Mouse (Mus musculus) midbrain, postnatal 0 days (tissue): ENCODE measurements around the gene Ufsp2. TPM values are rescaled to one million over a fixed set of nuclear protein-coding genes. Genes with fewer than 3 reads are reported as not detected.

ENCODE experiments used
- ATAC-seq: fragments of 200-750 bp; cut with Nextera tagmentation; 2 replicates; pipeline ENCODE4 v1.8.0; 2017; ENCODE audit warnings: moderate number of reproducible peaks, mild to moderate bottlenecking, moderate TSS enrichment, moderate library complexity; ENCODE audit not compliant: low FRiP score
- DNase-seq: peaks from one replicate; pipeline ENCODE4 v3.0.0-alpha.2; 2015; ENCODE audit warnings: low spot score
- H3K27ac ChIP-seq: fragments of 300-500 bp; sonication (generic); 2 replicates; pipeline ENCODE4 v1.5.1; 2014; ENCODE audit warnings: low read depth, mild to moderate bottlenecking, low read length, mixed read lengths
- H3K27me3 ChIP-seq: fragments of 300-500 bp; sonication (generic); 2 replicates; pipeline ENCODE4 v1.6.1; 2014; ENCODE audit warnings: low read length, control low read depth, mixed read lengths; ENCODE audit not compliant: insufficient read depth
- H3K36me3 ChIP-seq: fragments of 300-500 bp; sonication (generic); 2 replicates; pipeline ENCODE4 v1.6.1; 2014; ENCODE audit warnings: low read length, control low read depth, mixed read lengths; ENCODE audit not compliant: insufficient read depth
- H3K4me1 ChIP-seq: fragments of 300-500 bp; sonication (generic); 2 replicates; pipeline ENCODE4 v1.6.1; 2014; ENCODE audit warnings: mild to moderate bottlenecking, control low read depth, antibody characterized with exemption, low read length, mixed read lengths; ENCODE audit not compliant: insufficient read depth
- H3K4me2 ChIP-seq: fragments of 300-500 bp; sonication (generic); 2 replicates; pipeline ENCODE4 v1.6.1; 2014; ENCODE audit warnings: low read depth, mild to moderate bottlenecking, low read length, mixed read lengths; ENCODE audit not compliant: poor library complexity, severe bottlenecking
- H3K4me3 ChIP-seq: fragments of 300-500 bp; sonication (generic); 2 replicates; pipeline ENCODE4 v1.5.1; 2014; ENCODE audit warnings: low read depth, mild to moderate bottlenecking, low read length, moderate library complexity
- H3K9ac ChIP-seq: fragments of 300-500 bp; sonication (generic); replicated peaks from 2 replicates; pipeline ENCODE4 v1.6.1; 2014; ENCODE audit warnings: mild to moderate bottlenecking, low read length, moderate library complexity, mixed read lengths; ENCODE audit not compliant: poor library complexity, severe bottlenecking
- H3K9me3 ChIP-seq: fragments of 300-500 bp; sonication (generic); 2 replicates; pipeline ENCODE4 v1.6.1; 2016; ENCODE audit warnings: low read length, control low read depth
- CTCF ChIP-seq: IDR thresholded peaks from 2 replicates; pipeline ENCODE4 v1.5.1; 2016; ENCODE audit warnings: antibody characterized with exemption, mild to moderate bottlenecking
- WGBS: fragments of 180-500 bp; shearing (Covaris S2); extraction: QIAGEN DNeasy Blood & Tissue Kit; methylation state at CpG from one replicate; pipeline ENCODE4 v1.1.7; 2014; 5-methylcytosine and 5-hydroxymethylcytosine counted together
- polyA plus RNA-seq: library from polyadenylated mRNA; unstranded; fragments of >200 nt; fragmentation: Nextera tagmentation; extraction: Ambion mirVana; gene quantifications from 2 replicates; pipeline ENCODE4 v1.2.1, GENCODE M21; 2015
- total RNA-seq: library from RNA; depleted of rRNA; stranded (reverse); fragments of >200 nt; gene quantifications from 2 replicates; pipeline ENCODE4 v1.2.3, GENCODE M21; 2014

Gene Ufsp2
- total and polyA plus RNA-seq, 2 experiments from 2014 or later: 44.6 to 51.9 TPM

GRCm38 (mm10) chr8:45973988-45974505 lies 1.3 kb upstream of the Ufsp2 start:
- DNase-seq (no peak), ATAC-seq (no peak)
- Histone ChIP-seq H3K27ac (no peak overlapping the region), H3K27me3 (no peaks in the 10 kb centered on the region), H3K4me1 (peaks cover 7% of the 10 kb centered on the region), H3K9me3 (0 out of 2 replicates have a peak, but pooled peaks cover 4% of the 10 kb centered on the region), H3K4me3 (no peak overlapping the region), H3K4me2 (0 out of 2 replicates have a peak overlapping the region, but pooled peaks have one; percentile 64), H3K36me3 (no peaks in the 10 kb centered on the region; the same call in 1 of the 2 replicates), H3K9ac (no peak overlapping the region)
- WGBS: 69% methylated on average over 8 of the region's 8 CpGs
- TF ChIP-seq CTCF: no peak

GRCm38 (mm10) chr8:45975837-45976468 lies 625 bp downstream of the Ufsp2 start:
- no peak for DNase-seq

GRCm38 (mm10) chr8:45986665-45987064 lies 11.3 kb downstream of the Ufsp2 start:
- ATAC-seq (no peak), DNase-seq (no peak)
- peaks cover 24% of the 10 kb centered on the region; the same call in 1 of the 2 replicates for H3K36me3 ChIP-seq
- H3K27me3 ChIP-seq: no peaks in the 10 kb centered on the region
- no peak overlapping the region for H3K27ac ChIP-seq
- WGBS: 88% methylated on average over 3 of the region's 3 CpGs
- no peaks in the 10 kb centered on the region for H3K9me3 ChIP-seq
- no peak for TF ChIP-seq CTCF
- H3K4me3 ChIP-seq: no peak overlapping the region
- no peaks in the 10 kb centered on the region for H3K4me1 ChIP-seq
- no peak overlapping the region for H3K4me2 ChIP-seq
- H3K9ac ChIP-seq: no peak overlapping the region

More at GRCm38 (mm10) chr8:45975837-45976468, 625 bp downstream of the Ufsp2 start:
- Histone ChIP-seq H3K27me3 (no peaks in the 10 kb centered on the region), H3K4me2 (peak overlapping the region; percentile 64), H3K9me3 (0 out of 2 replicates have a peak, but pooled peaks cover under 1% of the 10 kb centered on the region), H3K36me3 (peaks cover 3% of the 10 kb centered on the region; the same call in 1 of the 2 replicates), H3K27ac (no peak overlapping the region), H3K4me1 (peaks cover 7% of the 10 kb centered on the region), H3K4me3 (peak overlapping the region; percentile 56), H3K9ac (peak overlapping the region; percentile 57)
- no peak; the same call in 1 of the 2 replicates for ATAC-seq
- WGBS: 74% methylated on average over 11 of the region's 11 CpGs
- TF ChIP-seq CTCF: no peak

- H3K4me2 ChIP-seq: no peak overlapping the region
- H3K27me3 ChIP-seq: no peaks in the 10 kb centered on the region
- DNase-seq (no peak), ATAC-seq (no peak)
- TF ChIP-seq CTCF: no peak
- no peaks in the 10 kb centered on the region for H3K4me1 ChIP-seq
- no peak overlapping the region for H3K4me3 ChIP-seq
- H3K27ac ChIP-seq: no peak overlapping the region
- peaks cover 20% of the 10 kb centered on the region; the same call in 1 of the 2 replicates for H3K36me3 ChIP-seq
- no peak overlapping the region for H3K9ac ChIP-seq
- no peaks in the 10 kb centered on the region for H3K9me3 ChIP-seq
- WGBS: 59% methylated on average over 2 of the region's 2 CpGs
Measured at GRCm38 (mm10) chr8:45988189-45988588, 12.9 kb downstream of the Ufsp2 start.

- WGBS: 91% methylated on average over 4 of the region's 4 CpGs
- Histone ChIP-seq H3K4me1 (no peaks in the 10 kb centered on the region), H3K9ac (no peak overlapping the region), H3K27me3 (no peaks in the 10 kb centered on the region), H3K27ac (no peak overlapping the region), H3K36me3 (peaks cover 17% of the 10 kb centered on the region; the same call in 1 of the 2 replicates), H3K4me3 (no peak overlapping the region), H3K4me2 (no peak overlapping the region), H3K9me3 (no peaks in the 10 kb centered on the region)
- TF ChIP-seq CTCF: no peak
- ATAC-seq (no peak), DNase-seq (no peak)
Measured at GRCm38 (mm10) chr8:45990631-45991310, 15.4 kb downstream of the Ufsp2 start.

- Histone ChIP-seq H3K36me3 (peaks cover 7% of the 10 kb centered on the region; the same call in 1 of the 2 replicates), H3K27me3 (no peaks in the 10 kb centered on the region), H3K27ac (no peak overlapping the region), H3K9ac (no peak overlapping the region), H3K4me2 (no peak overlapping the region), H3K4me1 (0 out of 2 replicates have a peak, but pooled peaks cover 5% of the 10 kb centered on the region), H3K9me3 (no peaks in the 10 kb centered on the region), H3K4me3 (no peak overlapping the region)
- ATAC-seq: no peak
- 93% methylated on average over 2 of the region's 2 CpGs for WGBS
- TF ChIP-seq CTCF: peak; percentile 45
- no peak for DNase-seq
Measured at GRCm38 (mm10) chr8:45994111-45994510, 18.8 kb downstream of the Ufsp2 start.
